Mouse (Mus musculus): Measurements from ENCODE around the gene Vmn2r86.
"Not testable (repeated sequence)": the region's sequence is repeated elsewhere in the genome, so short reads cannot be mapped to it uniquely, and the experiment has no call there.

Vmn2r86 gene

GRCm38 (mm10) chr10:130455950-130456349 lies at the start of gene Vmn2r86:
Vmn2r86 (minus strand) TSS chr10:130456050.
- not testable (repeated sequence) for DNase-seq (ENCODE audit: inconsistent ontology term)

- no peak for DNase-seq (ENCODE audit: inconsistent ontology term)
Observed at GRCm38 (mm10) chr10:130497296-130497695, 41.4 kb upstream of the Vmn2r86 start, which contains the start of gene Vmn2r87. Vmn2r87 (minus strand) TSS chr10:130497396.

- peak; percentile 67 for DNase-seq (ENCODE audit: inconsistent ontology term)
Observed at GRCm38 (mm10) chr10:130470311-130470760, 14.5 kb upstream of the Vmn2r86 start.

- no peak for DNase-seq (ENCODE audit: inconsistent ontology term)
Observed at GRCm38 (mm10) chr10:130444776-130445175, 11.1 kb downstream of the Vmn2r86 start.

- not testable (repeated sequence) for DNase-seq (ENCODE audit: inconsistent ontology term)
Observed at GRCm38 (mm10) chr10:130434185-130434898, 21.5 kb downstream of the Vmn2r86 start.

- not testable (repeated sequence) for DNase-seq (ENCODE audit: inconsistent ontology term)
Observed at GRCm38 (mm10) chr10:130429603-130430002, 26.2 kb downstream of the Vmn2r86 start, which contains the start of gene Vmn2r85. Vmn2r85 (minus strand) TSS chr10:130429703.

GRCm38 (mm10) chr10:130422368-130422767 lies 33.5 kb downstream of the Vmn2r86 start:
- DNase-seq (ENCODE audit: inconsistent ontology term) = not testable (repeated sequence)

GRCm38 (mm10) chr10:130420401-130420800 lies 35.4 kb downstream of the Vmn2r86 start:
- no peak for DNase-seq (ENCODE audit: inconsistent ontology term)

GRCm38 (mm10) chr10:130419954-130420353 lies 35.9 kb downstream of the Vmn2r86 start:
- DNase-seq (ENCODE audit: inconsistent ontology term) = not testable (repeated sequence)

GRCm38 (mm10) chr10:130416352-130416751 lies 39.5 kb downstream of the Vmn2r86 start:
- not testable (repeated sequence) for DNase-seq (ENCODE audit: inconsistent ontology term)

GRCm38 (mm10) chr10:130412167-130412698 lies 43.6 kb downstream of the Vmn2r86 start:
- not testable (repeated sequence) for DNase-seq (ENCODE audit: inconsistent ontology term)

GRCm38 (mm10) chr10:130394232-130394631 lies 61.6 kb downstream of the Vmn2r86 start, which contains the start of gene Vmn2r84:
Vmn2r84 (minus strand) TSS chr10:130394332.
- DNase-seq (ENCODE audit: inconsistent ontology term) = no peak
